Mouse (Mus musculus): ENCODE measurements around the gene B4galt1.

B4galt1 gene

GRCm38 (mm10) chr4:40778656-40779055 is 75.1 kb downstream of the B4galt1 start:
- no peak for DNase-seq (ENCODE audit: extremely low spot score)

GRCm38 (mm10) chr4:40777116-40777515 is 76.7 kb downstream of the B4galt1 start:
- DNase-seq (ENCODE audit: extremely low spot score): peak; percentile 37

- DNase-seq (ENCODE audit: extremely low spot score): no peak
Observed at GRCm38 (mm10) chr4:40776416-40776815, 77.4 kb downstream of the B4galt1 start.

GRCm38 (mm10) chr4:40774279-40775259 is 79.2 kb downstream of the B4galt1 start:
- peak; percentile 85 for DNase-seq (ENCODE audit: extremely low spot score)

GRCm38 (mm10) chr4:40759876-40760275 is 93.9 kb downstream of the B4galt1 start:
- DNase-seq (ENCODE audit: extremely low spot score): no peak

GRCm38 (mm10) chr4:40757780-40758420 is 95.9 kb downstream of the B4galt1 start, which contains the start of gene Smu1:
TSS of gene Smu1 (minus strand) at chr4:40757923.
- peak; percentile 96 for DNase-seq (ENCODE audit: extremely low spot score)

- no peak for DNase-seq (ENCODE audit: extremely low spot score)
Observed at GRCm38 (mm10) chr4:40757157-40757779, 96.5 kb downstream of the B4galt1 start.

Data from embryo, embryonic 9.5 days (tissue).